Mouse (Mus musculus) heart, postnatal 10 days (tissue): ENCODE measurements around the gene Rnf40. TPM values are rescaled to one million over a fixed set of nuclear protein-coding genes. Genes with fewer than 3 reads are reported as not detected.
A peak's percentile ranks its signal among the peaks of the same experiment; 100 is the strongest.

Experiments used
- DNase-seq, 2 experiments: peaks; one replicate each; pipeline ENCODE4 v3.0.0; 2021
- intact Hi-C: fragments of 180-260 bp; cut with DNase I; formaldehyde crosslinking; loops from one replicate; pipeline ENCODE4 v1.15.1; 2025
- total RNA-seq, 2 experiments: library from RNA; stranded (reverse); gene quantifications; 2 replicates each; pipeline ENCODE4 v1.2.3; 2021

Gene Rnf40
- 10 to 100 TPM; 54.3 to 57.0 TPM for total RNA-seq

- peak; percentile 96 for DNase-seq
- intact Hi-C loops = no loop called here
Observed at GRCm38 (mm10) chr7:127588011-127588871, at the start of gene Rnf40, which contains the start of gene Ccdc189. Gene Rnf40 (plus strand): TSS chr7:127588767. Gene Ccdc189 (minus strand): TSS chr7:127588595.

- intact Hi-C loops = no loop called here
- peak; percentile 43 to 52 for DNase-seq
Observed at GRCm38 (mm10) chr7:127541671-127542070, 46.9 kb upstream of the Rnf40 start.

GRCm38 (mm10) chr7:127549116-127549835, 39.3 kb upstream of the Rnf40 start:
- intact Hi-C loops = no loop called here
- DNase-seq = peak; percentile 86 to 87

GRCm38 (mm10) chr7:127551558-127551957, 37.0 kb upstream of the Rnf40 start:
- intact Hi-C loops = no loop called here
- no peak for DNase-seq

GRCm38 (mm10) chr7:127560580-127560979, 28.0 kb upstream of the Rnf40 start:
- intact Hi-C loops = no loop called here

GRCm38 (mm10) chr7:127561340-127561858, 27.2 kb upstream of the Rnf40 start, which contains the start of gene Tmem265:
Gene Tmem265 (plus strand): TSS chr7:127561390.
- no peak for DNase-seq
- intact Hi-C loops = no loop called here

More at GRCm38 (mm10) chr7:127560580-127560979, 28.0 kb upstream of the Rnf40 start:
- DNase-seq = no peak

GRCm38 (mm10) chr7:127564381-127565150, 24.0 kb upstream of the Rnf40 start:
- peak; percentile 78 to 79 for DNase-seq
- intact Hi-C loops = no loop called here

- peak; percentile 96 to 97 for DNase-seq
- intact Hi-C loops = no loop called here
Observed at GRCm38 (mm10) chr7:127572895-127573471, 15.6 kb upstream of the Rnf40 start, which contains the start of gene Phkg2. Gene Phkg2 (plus strand): TSS chr7:127573340.

- DNase-seq = peak; percentile 24 to 32
- intact Hi-C loops = no loop called here
Observed at GRCm38 (mm10) chr7:127573503-127574008, 15.0 kb upstream of the Rnf40 start.

GRCm38 (mm10) chr7:127574115-127574514, 14.5 kb upstream of the Rnf40 start:
- intact Hi-C loops = no loop called here
- no peak for DNase-seq

GRCm38 (mm10) chr7:127583260-127583659, 5.3 kb upstream of the Rnf40 start:
- no peak for DNase-seq
- intact Hi-C loops = no loop called here

GRCm38 (mm10) chr7:127585031-127585430, 3.5 kb upstream of the Rnf40 start:
- DNase-seq = no peak
- intact Hi-C loops = no loop called here

GRCm38 (mm10) chr7:127586149-127586548, 2.4 kb upstream of the Rnf40 start:
- DNase-seq = no peak

GRCm38 (mm10) chr7:127587196-127587595, 1.4 kb upstream of the Rnf40 start:
- DNase-seq = no peak
- intact Hi-C loops = no loop called here

More at GRCm38 (mm10) chr7:127586149-127586548, 2.4 kb upstream of the Rnf40 start:
- intact Hi-C loops = no loop called here

- intact Hi-C loops = no loop called here
Observed at GRCm38 (mm10) chr7:127588901-127589300, 334 bp downstream of the Rnf40 start.

GRCm38 (mm10) chr7:127589637-127590036, 1.1 kb downstream of the Rnf40 start:
- intact Hi-C loops = no loop called here
- DNase-seq = no peak

More at GRCm38 (mm10) chr7:127588901-127589300, 334 bp downstream of the Rnf40 start:
- no peak for DNase-seq

GRCm38 (mm10) chr7:127591108-127591507, 2.5 kb downstream of the Rnf40 start:
- intact Hi-C loops = no loop called here

GRCm38 (mm10) chr7:127592575-127592974, 4.0 kb downstream of the Rnf40 start:
- no peak for DNase-seq

More at GRCm38 (mm10) chr7:127591108-127591507, 2.5 kb downstream of the Rnf40 start:
- DNase-seq = peak; percentile 24 to 38

GRCm38 (mm10) chr7:127596747-127597146, 8.2 kb downstream of the Rnf40 start:
- intact Hi-C loops = no loop called here
- DNase-seq = no peak

More at GRCm38 (mm10) chr7:127592575-127592974, 4.0 kb downstream of the Rnf40 start:
- intact Hi-C loops = no loop called here

- intact Hi-C loops = no loop called here
- no peak for DNase-seq
Observed at GRCm38 (mm10) chr7:127600612-127601011, 12.0 kb downstream of the Rnf40 start.
